Mouse (Mus musculus) ovary, postnatal 14 days (tissue): ENCODE measurements around the gene Tmeff2.
"Not testable (repeated sequence)": the region's sequence is repeated elsewhere in the genome, so short reads cannot be mapped to it uniquely, and the experiment has no call there.

Experiments
- DNase-seq: peaks from one replicate; pipeline ENCODE4 v3.0.0; 2022; ENCODE audit warnings: low spot score

Tmeff2 gene

GRCm38 (mm10) chr1:50900386-50900785, at the start of gene Tmeff2:
TSS of gene Tmeff2 (plus strand) at chr1:50900647.
- DNase-seq, result not testable (repeated sequence)

- DNase-seq, result no peak
Measured at GRCm38 (mm10) chr1:50861515-50861914, 38.9 kb upstream of the Tmeff2 start.

- DNase-seq, result no peak
Measured at GRCm38 (mm10) chr1:50897696-50898095, 2.8 kb upstream of the Tmeff2 start.

- no peak for DNase-seq
Measured at GRCm38 (mm10) chr1:50924838-50925355, 24.4 kb downstream of the Tmeff2 start.

- DNase-seq, result no peak
Measured at GRCm38 (mm10) chr1:50925356-50925921, 25.0 kb downstream of the Tmeff2 start.

GRCm38 (mm10) chr1:50926374-50927060, 26.1 kb downstream of the Tmeff2 start:
- DNase-seq, result no peak

- DNase-seq, result peak; percentile 60
Measured at GRCm38 (mm10) chr1:50927077-50927611, 26.7 kb downstream of the Tmeff2 start.

- no peak for DNase-seq
Measured at GRCm38 (mm10) chr1:50927679-50928187, 27.3 kb downstream of the Tmeff2 start.

GRCm38 (mm10) chr1:50928776-50929175, 28.3 kb downstream of the Tmeff2 start:
- no peak for DNase-seq

- DNase-seq, result no peak
Measured at GRCm38 (mm10) chr1:50935076-50935475, 34.6 kb downstream of the Tmeff2 start.

GRCm38 (mm10) chr1:50935484-50935883, 35.0 kb downstream of the Tmeff2 start:
- no peak for DNase-seq

GRCm38 (mm10) chr1:50940131-50941039, 39.9 kb downstream of the Tmeff2 start:
- DNase-seq, result no peak

- no peak for DNase-seq
Measured at GRCm38 (mm10) chr1:50948575-50948974, 48.1 kb downstream of the Tmeff2 start.

GRCm38 (mm10) chr1:50958844-50959243, 58.4 kb downstream of the Tmeff2 start:
- DNase-seq, result no peak

GRCm38 (mm10) chr1:50961954-50962648, 61.7 kb downstream of the Tmeff2 start:
- DNase-seq, result peak; percentile 65

- DNase-seq, result no peak
Measured at GRCm38 (mm10) chr1:50962649-50963000, 62.2 kb downstream of the Tmeff2 start.

- DNase-seq, result no peak
Measured at GRCm38 (mm10) chr1:50969685-50970084, 69.2 kb downstream of the Tmeff2 start.

- DNase-seq, result no peak
Measured at GRCm38 (mm10) chr1:50970853-50971252, 70.4 kb downstream of the Tmeff2 start.

GRCm38 (mm10) chr1:50972509-50973436, 72.3 kb downstream of the Tmeff2 start:
- DNase-seq, result no peak

GRCm38 (mm10) chr1:50979358-50980081, 79.1 kb downstream of the Tmeff2 start:
- no peak for DNase-seq
